Mouse (Mus musculus) intestine, postnatal 0 days (tissue): ENCODE data around the gene Slc39a11. TPM values are rescaled to one million over a fixed set of nuclear protein-coding genes. Genes with fewer than 3 reads are reported as not detected.

Experiments used
- ATAC-seq: fragments of 200-750 bp; cut with Nextera tagmentation; 2 replicates; pipeline ENCODE4 v1.8.0; 2017; ENCODE audit warnings: mild to moderate bottlenecking, moderate TSS enrichment, moderate library complexity
- H3K27ac ChIP-seq: fragments of 300-500 bp; sonication (generic); 2 replicates; pipeline ENCODE4 v1.5.1; 2014; ENCODE audit warnings: mild to moderate bottlenecking, low read depth, low read length, moderate library complexity
- H3K27me3 ChIP-seq: fragments of 300-500 bp; sonication (generic); replicated peaks from 2 replicates; pipeline ENCODE4 v1.6.1; 2014; ENCODE audit warnings: low read length, mixed read lengths; ENCODE audit not compliant: control insufficient read depth, insufficient read depth
- H3K36me3 ChIP-seq: fragments of 300-500 bp; sonication (generic); 2 replicates; pipeline ENCODE4 v1.6.1; 2014; ENCODE audit warnings: mild to moderate bottlenecking, moderate library complexity; ENCODE audit not compliant: control insufficient read depth, insufficient read depth
- H3K4me1 ChIP-seq: fragments of 300-500 bp; sonication (generic); replicated peaks from 2 replicates; pipeline ENCODE4 v1.6.1; 2014; ENCODE audit warnings: antibody characterized with exemption, low read length, mixed read lengths; ENCODE audit not compliant: control insufficient read depth, insufficient read depth
- H3K4me2 ChIP-seq: fragments of 300-500 bp; sonication (generic); replicated peaks from 2 replicates; pipeline ENCODE4 v1.6.1; 2014; ENCODE audit warnings: low read depth, mild to moderate bottlenecking, moderate library complexity
- H3K4me3 ChIP-seq: fragments of 300-500 bp; sonication (generic); 2 replicates; pipeline ENCODE4 v1.5.1; 2014; ENCODE audit warnings: low read depth, low read length
- H3K9ac ChIP-seq: fragments of 300-500 bp; sonication (generic); 2 replicates; pipeline ENCODE4 v1.6.1; 2014; ENCODE audit warnings: mild to moderate bottlenecking, low read depth, low read length
- H3K9me3 ChIP-seq: fragments of 300-500 bp; sonication (generic); 2 replicates; pipeline ENCODE4 v1.6.1; 2016; ENCODE audit warnings: mixed run types; ENCODE audit not compliant: control insufficient read depth
- CTCF ChIP-seq: sonication (generic); IDR thresholded peaks from 2 replicates; pipeline ENCODE4 v1.5.1; 2016; ENCODE audit warnings: low read depth, mild to moderate bottlenecking, control low read depth, antibody characterized with exemption, moderate library complexity
- WGBS: fragments of 180-500 bp; shearing (Covaris S2); extraction: QIAGEN DNeasy Blood & Tissue Kit; methylation state at CpG from one replicate; pipeline ENCODE4 v1.1.7; 2014; 5-methylcytosine and 5-hydroxymethylcytosine counted together
- polyA plus RNA-seq: library from polyadenylated mRNA; unstranded; fragments of >200 nt; fragmentation: Nextera tagmentation; extraction: Ambion mirVana; gene quantifications from 2 replicates; pipeline ENCODE4 v1.2.1, GENCODE M21; 2015

The Slc39a11 gene
- polyA plus RNA-seq, 1 experiment from 2014 or later = 50.7 TPM

GRCm38 (mm10) chr11:113554194-113554593 lies 95.7 kb downstream of the Slc39a11 start:
- 88% methylated on average over 7 of the region's 7 CpGs for WGBS
- H3K27ac ChIP-seq = no peak overlapping the region
- no peaks in the 10 kb centered on the region; the same call in 1 of the 2 replicates for H3K36me3 ChIP-seq
- no peak for ATAC-seq
- TF ChIP-seq CTCF = no peak
- H3K9ac ChIP-seq = no peak overlapping the region
- no peaks in the 10 kb centered on the region for H3K27me3 ChIP-seq
- H3K4me1 ChIP-seq = no peaks in the 10 kb centered on the region
- H3K4me2 ChIP-seq = no peak overlapping the region
- H3K9me3 ChIP-seq = no peaks in the 10 kb centered on the region
- no peak overlapping the region for H3K4me3 ChIP-seq

DNA sequence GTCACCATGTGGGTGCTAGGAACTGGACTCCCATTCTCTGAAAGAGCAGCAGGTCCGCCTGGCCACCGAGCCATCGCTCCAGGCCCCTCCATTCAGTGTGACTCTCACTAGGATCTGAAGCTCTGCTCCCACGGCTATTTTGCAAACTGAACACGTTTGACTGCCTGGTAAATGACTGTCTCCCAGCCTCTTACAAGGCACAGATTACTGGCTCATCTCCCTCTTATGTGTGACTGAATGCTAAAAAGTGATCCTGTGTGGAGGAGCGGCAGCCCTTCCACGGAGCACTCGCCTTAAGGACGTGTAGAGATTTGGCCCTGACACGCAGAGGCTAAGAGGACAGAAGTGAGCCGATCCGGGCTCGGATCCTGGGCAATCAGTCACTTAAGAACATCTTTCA lies 96.3 kb downstream of the Slc39a11 start:
- no peaks in the 10 kb centered on the region for H3K27me3 ChIP-seq
- no peak overlapping the region for H3K9ac ChIP-seq
- no peak overlapping the region for H3K27ac ChIP-seq
- H3K4me3 ChIP-seq = no peak overlapping the region
- no peaks in the 10 kb centered on the region for H3K9me3 ChIP-seq
- no peak for ATAC-seq
- H3K4me1 ChIP-seq = no peaks in the 10 kb centered on the region
- no peak for TF ChIP-seq CTCF
- no peak overlapping the region for H3K4me2 ChIP-seq
- H3K36me3 ChIP-seq = no peaks in the 10 kb centered on the region; the same call in 1 of the 2 replicates
- 94% methylated on average over 13 of the region's 13 CpGs for WGBS

DNA sequence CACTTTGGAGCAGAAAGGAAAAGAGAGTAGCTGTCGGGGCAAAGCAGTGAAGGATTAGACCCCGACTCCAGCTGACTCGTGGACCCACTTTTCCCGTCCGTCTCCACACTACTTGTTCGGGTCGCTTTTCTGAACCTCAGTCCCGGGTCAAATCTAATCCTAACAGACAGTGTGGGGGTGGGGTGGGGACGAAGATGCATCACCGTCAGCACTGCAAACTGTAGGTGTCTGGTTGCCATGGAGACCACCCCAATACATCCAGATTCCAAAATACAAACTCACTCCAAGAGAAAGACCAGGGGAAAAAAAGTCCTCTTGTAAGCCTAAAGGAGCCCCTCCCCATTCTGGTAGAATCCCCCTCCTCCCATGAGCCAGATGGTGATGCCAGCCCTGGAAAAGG lies 97.3 kb downstream of the Slc39a11 start:
- TF ChIP-seq CTCF = no peak
- H3K9ac ChIP-seq = no peak overlapping the region
- WGBS = 75% methylated on average over 10 of the region's 10 CpGs
- H3K27me3 ChIP-seq = no peaks in the 10 kb centered on the region
- H3K27ac ChIP-seq = no peak overlapping the region
- no peaks in the 10 kb centered on the region for H3K4me1 ChIP-seq
- H3K36me3 ChIP-seq = no peaks in the 10 kb centered on the region; the same call in 1 of the 2 replicates
- no peak overlapping the region for H3K4me3 ChIP-seq
- ATAC-seq = no peak
- H3K4me2 ChIP-seq = no peak overlapping the region
- H3K9me3 ChIP-seq = no peaks in the 10 kb centered on the region

- TF ChIP-seq CTCF = no peak
- Histone ChIP-seq H3K36me3 (no peaks in the 10 kb centered on the region), H3K9me3 (0 out of 2 replicates have a peak, but pooled peaks cover 5% of the 10 kb centered on the region), H3K27me3 (no peaks in the 10 kb centered on the region), H3K9ac (no peak overlapping the region), H3K4me3 (no peak overlapping the region), H3K27ac (no peak overlapping the region), H3K4me1 (no peaks in the 10 kb centered on the region), H3K4me2 (no peak overlapping the region)
- 73% methylated on average over 11 of the region's 11 CpGs for WGBS
- no peak for ATAC-seq
Observed at GRCm38 (mm10) chr11:113546217-113546877, 103.5 kb downstream of the Slc39a11 start.

DNA sequence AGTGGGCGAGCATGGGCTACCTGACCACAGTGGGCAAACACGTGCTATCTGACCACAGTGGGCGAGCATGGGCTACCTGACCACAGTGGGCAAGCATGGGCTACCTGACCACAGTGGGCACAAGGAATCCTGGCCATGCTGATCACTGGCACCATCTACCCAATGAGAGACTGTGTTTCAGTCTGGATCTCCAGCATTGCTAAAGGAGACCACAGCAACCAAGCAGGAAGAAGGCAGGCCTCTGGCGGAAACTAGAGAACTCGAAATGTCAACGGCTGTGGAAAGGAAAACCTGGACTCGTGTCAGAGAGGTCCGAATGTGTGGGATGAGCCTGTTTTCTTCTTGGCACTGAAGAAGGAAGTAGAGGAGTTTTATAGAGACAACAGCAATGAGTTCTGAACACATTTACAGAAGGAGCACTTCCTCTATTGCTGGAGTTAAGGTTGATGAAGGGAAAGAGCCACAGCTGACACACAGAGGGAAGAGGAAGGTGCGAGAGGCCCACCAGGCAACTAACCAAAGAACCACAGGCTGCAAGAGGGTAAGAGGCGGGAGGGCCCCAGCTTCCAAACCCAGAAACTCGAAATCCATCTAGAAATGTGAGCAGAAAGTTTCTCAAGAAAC lies 105.8 kb downstream of the Slc39a11 start:
- TF ChIP-seq CTCF = no peak
- no peak for ATAC-seq
- Histone ChIP-seq H3K36me3 (no peaks in the 10 kb centered on the region), H3K4me3 (no peak overlapping the region), H3K27me3 (no peaks in the 10 kb centered on the region), H3K4me1 (no peaks in the 10 kb centered on the region), H3K27ac (no peak overlapping the region), H3K9ac (no peak overlapping the region), H3K4me2 (no peak overlapping the region), H3K9me3 (0 out of 2 replicates have a peak, but pooled peaks cover 5% of the 10 kb centered on the region)
- WGBS = 86% methylated on average over 11 of the region's 11 CpGs

GRCm38 (mm10) chr11:113541073-113541472 lies 108.8 kb downstream of the Slc39a11 start:
- no peak overlapping the region for H3K27ac ChIP-seq
- no peaks in the 10 kb centered on the region for H3K4me1 ChIP-seq
- H3K9ac ChIP-seq = no peak overlapping the region
- no peak for ATAC-seq
- WGBS = 96% methylated on average over 8 of the region's 8 CpGs
- H3K4me2 ChIP-seq = no peak overlapping the region
- H3K27me3 ChIP-seq = no peaks in the 10 kb centered on the region
- H3K36me3 ChIP-seq = no peaks in the 10 kb centered on the region
- 0 out of 2 replicates have a peak, but pooled peaks cover 5% of the 10 kb centered on the region for H3K9me3 ChIP-seq
- no peak for TF ChIP-seq CTCF
- H3K4me3 ChIP-seq = no peak overlapping the region
